Mouse (Mus musculus): Measurements from ENCODE around the gene Ndst2.
"Not testable (repeated sequence)": the region's sequence is repeated elsewhere in the genome, so short reads cannot be mapped to it uniquely, and the experiment has no call there.

Ndst2 gene

GRCm38 (mm10) chr14:20737306-20737705, 2.9 kb upstream of the Ndst2 start:
- DNase-seq = no peak

- DNase-seq = no peak
Observed at GRCm38 (mm10) chr14:20735892-20736390, 1.6 kb upstream of the Ndst2 start.

GRCm38 (mm10) chr14:20735052-20735451, 690 bp upstream of the Ndst2 start:
- DNase-seq = no peak

GRCm38 (mm10) chr14:20733041-20733951, 1.1 kb downstream of the Ndst2 start:
- no peak for DNase-seq

- no peak for DNase-seq
Observed at GRCm38 (mm10) chr14:20730853-20731602, 3.3 kb downstream of the Ndst2 start.

- no peak for DNase-seq
Observed at GRCm38 (mm10) chr14:20729871-20730270, 4.5 kb downstream of the Ndst2 start.

- no peak for DNase-seq
Observed at GRCm38 (mm10) chr14:20725660-20726339, 8.6 kb downstream of the Ndst2 start.

GRCm38 (mm10) chr14:20724043-20724442, 10.3 kb downstream of the Ndst2 start:
- no peak for DNase-seq

- DNase-seq = no peak
Observed at GRCm38 (mm10) chr14:20723006-20723405, 11.4 kb downstream of the Ndst2 start.

- DNase-seq = no peak
Observed at GRCm38 (mm10) chr14:20721371-20721770, 13.0 kb downstream of the Ndst2 start.

GRCm38 (mm10) chr14:20719767-20720166, 14.6 kb downstream of the Ndst2 start:
- DNase-seq = no peak

- no peak for DNase-seq
Observed at GRCm38 (mm10) chr14:20718443-20718842, 15.9 kb downstream of the Ndst2 start.

GRCm38 (mm10) chr14:20713832-20714231, 20.5 kb downstream of the Ndst2 start:
- no peak for DNase-seq

- no peak for DNase-seq
Observed at GRCm38 (mm10) chr14:20708239-20708638, 26.1 kb downstream of the Ndst2 start.

- DNase-seq = peak; percentile 90
Observed at GRCm38 (mm10) chr14:20707201-20708190, 26.9 kb downstream of the Ndst2 start, which contains the start of gene Zswim8. TSS of gene Zswim8 (plus strand) at chr14:20707552.

- DNase-seq = not testable (repeated sequence)
Observed at GRCm38 (mm10) chr14:20703461-20703860, 30.9 kb downstream of the Ndst2 start.

GRCm38 (mm10) chr14:20702741-20703381, 31.5 kb downstream of the Ndst2 start, which contains the start of gene Chchd1:
TSS of gene Chchd1 (plus strand) at chr14:20703006.
- peak; percentile 88 for DNase-seq

- DNase-seq = no peak
Observed at GRCm38 (mm10) chr14:20702096-20702740, 32.1 kb downstream of the Ndst2 start.

- DNase-seq = no peak
Observed at GRCm38 (mm10) chr14:20701554-20701953, 32.8 kb downstream of the Ndst2 start.

GRCm38 (mm10) chr14:20700362-20700761, 34.0 kb downstream of the Ndst2 start:
- DNase-seq = no peak

- no peak for DNase-seq
Observed at GRCm38 (mm10) chr14:20698515-20698914, 35.8 kb downstream of the Ndst2 start.

Data from layer of hippocampus, adult 9-11 months (tissue).